ENCODE assay signal across 33 mouse cellular contexts in genomic region chr2:103425456-103426063, GRCm38 (mm10). TPM values are rescaled to one million over a fixed set of nuclear protein-coding genes. Genes with fewer than 3 reads are reported as not detected.
DNase-seq lines count a peak whose midpoint lies in the region; ATAC-seq and TF ChIP-seq lines count a peak whose summit lies in the region.
"Had no signal": no experiment of that assay in that cellular context is flagged by ENCODE, and none has a peak within 500 bp of the region (broad histone marks: within the 10 kb centered on the region; RNA-seq: fewer than 3 reads in every experiment).

No protein-coding gene starts in this region.

- no peak; the same call in 1 of the 2 replicates for TF ChIP-seq EP300 in lung, postnatal 0 days (IDR thresholded peaks at IDR 0.05)

- WGBS in lung, postnatal 0 days, result 26% methylated on average over 11 of the region's 11 CpGs
- WGBS in midbrain, embryonic 13.5 days, result 88% methylated on average over 11 of the region's 11 CpGs

- TF ChIP-seq CTCF in left cerebral cortex, adult 2 months (IDR thresholded peaks at IDR 0.05), result no peak
- TF ChIP-seq CTCF in lung, postnatal 0 days (IDR thresholded peaks at IDR 0.05), result no peak

- peak; percentile 8 to 16 for DNase-seq in left cerebral cortex, postnatal 36 days (ENCODE audit: low spot score in 2 of 2)
- no peak for DNase-seq in left cerebral cortex, adult 2 months (ENCODE audit: extremely low spot score in 1 of 2, low spot score in 2 of 2)
- peak; percentile 65 to 81 for DNase-seq in lung, adult 18-20 months
- peak; percentile 87 for DNase-seq in lung, postnatal 0 days (ENCODE audit: low spot score)
- DNase-seq in lung, postnatal 4 days, result peak; percentile 48 to 65
- DNase-seq: adrenal gland, postnatal 25 days; cerebellum, adult 18-20 months; cerebellum, postnatal 10 days; gastrocnemius, postnatal 25 days; heart, adult 18-20 months; heart, postnatal 36 days; kidney, adult 9 months; kidney, postnatal 10 days; layer of hippocampus, adult 9-11 months; liver, postnatal 0 days; retina, postnatal 1 day had no signal

- no peaks in the 10 kb centered on the region for H3K27me3 ChIP-seq in lung, postnatal 0 days (replicated peaks; ENCODE audit: insufficient read depth, low read length)
- no peaks in the 10 kb centered on the region for H3K27me3 ChIP-seq in midbrain, embryonic 13.5 days
- H3K27me3 ChIP-seq: embryonic facial prominence, embryonic 15.5 days; hindbrain, embryonic 12.5 days; intestine, embryonic 15.5 days; midbrain, embryonic 12.5 days; neural tube, embryonic 15.5 days had no signal

- peak overlapping the region; percentile 44 for H3K4me2 ChIP-seq in lung, postnatal 0 days (replicated peaks; ENCODE audit: low read depth, low read length)
- H3K4me2 ChIP-seq in midbrain, embryonic 13.5 days (replicated peaks), result no peak overlapping the region
- H3K4me2 ChIP-seq: embryonic facial prominence, embryonic 15.5 days; forebrain, embryonic 12.5 days; heart, embryonic 11.5 days; hindbrain, embryonic 12.5 days; intestine, embryonic 15.5 days; liver, embryonic 12.5 days; midbrain, embryonic 12.5 days; neural tube, embryonic 15.5 days had no signal

- no peaks in the 10 kb centered on the region for H3K4me1 ChIP-seq in lung, postnatal 0 days (ENCODE audit: insufficient read depth, low read depth, low read length)
- peaks cover 19% of the 10 kb centered on the region for H3K4me1 ChIP-seq in midbrain, embryonic 13.5 days (replicated peaks)
- H3K4me1 ChIP-seq: liver, embryonic 12.5 days; megakaryocyte, embryonic 14.5 days had no signal

- H3K9me3 ChIP-seq in lung, postnatal 0 days (ENCODE audit: low read length), result no peaks in the 10 kb centered on the region
- no peaks in the 10 kb centered on the region for H3K9me3 ChIP-seq in midbrain, embryonic 13.5 days
- H3K9me3 ChIP-seq: embryonic facial prominence, embryonic 15.5 days; forebrain, embryonic 12.5 days; hindbrain, embryonic 12.5 days; intestine, embryonic 15.5 days; liver, embryonic 12.5 days; megakaryocyte, embryonic 14.5 days; midbrain, embryonic 12.5 days; neural tube, embryonic 15.5 days had no signal

- H3K9ac ChIP-seq in lung, postnatal 0 days (replicated peaks; ENCODE audit: low read depth), result no peak overlapping the region
- H3K9ac ChIP-seq in midbrain, embryonic 13.5 days (replicated peaks), result no peak overlapping the region
- H3K9ac ChIP-seq: embryonic facial prominence, embryonic 15.5 days; forebrain, embryonic 12.5 days; hindbrain, embryonic 12.5 days; intestine, embryonic 15.5 days; liver, embryonic 12.5 days; liver, postnatal 0 days; midbrain, embryonic 12.5 days; neural tube, embryonic 15.5 days had no signal

- no peaks in the 10 kb centered on the region for H3K36me3 ChIP-seq in lung, postnatal 0 days (ENCODE audit: insufficient read depth, low read length)
- no peaks in the 10 kb centered on the region for H3K36me3 ChIP-seq in midbrain, embryonic 13.5 days
- H3K36me3 ChIP-seq: embryonic facial prominence, embryonic 15.5 days; forebrain, embryonic 12.5 days; hindbrain, embryonic 12.5 days; intestine, embryonic 15.5 days; liver, embryonic 12.5 days; midbrain, embryonic 12.5 days; neural tube, embryonic 15.5 days had no signal

- intact Hi-C loops in left cerebral cortex, postnatal 36 days (cut with DNase I), result no loop called here
- intact Hi-C loops in left cerebral cortex, adult 2 months (cut with DNase I), result no loop called here

- ATAC-seq in lung, postnatal 0 days, result peak; percentile 72
- ATAC-seq in midbrain, embryonic 13.5 days, result no peak
- no peak for ATAC-seq in CD4-positive, CD25-positive, alpha-beta regulatory T cell, adult 4 months
- ATAC-seq: liver, embryonic 12.5 days; liver, postnatal 0 days had no signal

- no peak overlapping the region for H3K27ac ChIP-seq in left cerebral cortex, adult 2 months
- H3K27ac ChIP-seq in lung, postnatal 0 days (ENCODE audit: low read length), result peak overlapping the region; percentile 40
- no peak overlapping the region for H3K27ac ChIP-seq in midbrain, embryonic 13.5 days
- H3K27ac ChIP-seq: embryonic facial prominence, embryonic 15.5 days; forebrain, embryonic 12.5 days; hindbrain, embryonic 12.5 days; hindbrain, postnatal 0 days; intestine, embryonic 15.5 days; liver, embryonic 12.5 days; midbrain, embryonic 12.5 days; neural tube, embryonic 15.5 days had no signal

- no peak overlapping the region for H3K4me3 ChIP-seq in left cerebral cortex, adult 2 months
- H3K4me3 ChIP-seq in lung, postnatal 0 days (ENCODE audit: low read depth, low read length), result peak overlapping the region; percentile 25; the same call in 1 of the 2 replicates
- H3K4me3 ChIP-seq in midbrain, embryonic 13.5 days (replicated peaks), result no peak overlapping the region
- H3K4me3 ChIP-seq: forebrain, embryonic 12.5 days; hindbrain, embryonic 12.5 days; intestine, embryonic 15.5 days; liver, embryonic 12.5 days; megakaryocyte, embryonic 14.5 days; midbrain, embryonic 12.5 days; neural tube, embryonic 15.5 days had no signal

RNA-seq across cellular contexts. Expression of gene Elf5, which starts 14.1 kb away (rescaled TPM):
- 1 to 10 TPM in 1 of 2 experiments, under 1 TPM in 1; 0.72 to 1.2 TPM for total RNA-seq in left cerebral cortex, postnatal 36 days (2021)
- total RNA-seq in left cerebral cortex, adult 2 months (2021), result 1 to 10 TPM in 1 of 2 experiments, under 1 TPM in 1; 0.79 to 1.1 TPM
- 9.9 and 14.5 TPM in 2 replicates for polyA plus RNA-seq in lung, postnatal 0 days (2015; fragmentation: Nextera tagmentation; extraction: Ambion mirVana)
- not detected in 2 replicates for polyA plus RNA-seq in midbrain, embryonic 13.5 days (2015; fragmentation: Nextera tagmentation; extraction: Ambion mirVana)
- polyA plus RNA-seq in CD4-positive, CD25-positive, alpha-beta regulatory T cell, adult 4 months (2017; shearing (Covaris generic)), result not detected
- total RNA-seq: adrenal gland, adult 18-20 months; adrenal gland, postnatal 25 days; common myeloid progenitor, adult 5-6 weeks; gastrocnemius, postnatal 25 days; heart, adult 18-20 months; heart, postnatal 36 days; hindbrain, postnatal 0 days; monocyte, adult 5-6 weeks had no signal
- polyA plus RNA-seq: heart, embryonic 11.5 days; hindbrain, embryonic 12.5 days; hindbrain, postnatal 0 days; liver, embryonic 12.5 days; liver, postnatal 0 days; neural tube, embryonic 15.5 days; spleen, adult 2 months; testis, adult 2 months had no signal

RNA-seq across cellular contexts. Expression of gene Cat, which starts 59.4 kb away (rescaled TPM):
- 10 to 100 TPM; 40.2 to 51.7 TPM for total RNA-seq in left cerebral cortex, postnatal 36 days (2021)
- total RNA-seq in left cerebral cortex, adult 2 months (2021), result 10 to 100 TPM; 42.5 to 46.9 TPM
- polyA plus RNA-seq in lung, postnatal 0 days (2015; fragmentation: Nextera tagmentation; extraction: Ambion mirVana), result 91.9 and 98.4 TPM in 2 replicates
- 80.8 and 81.4 TPM in 2 replicates for polyA plus RNA-seq in midbrain, embryonic 13.5 days (2015; fragmentation: Nextera tagmentation; extraction: Ambion mirVana)
- polyA plus RNA-seq in CD4-positive, CD25-positive, alpha-beta regulatory T cell, adult 4 months (2017; shearing (Covaris generic)), result 100 to 1,000 TPM in 1 of 2 experiments, 10 to 100 TPM in 1; 98.4 to 104 TPM

Comparison
In these comparisons a context has a peak if more than half of its experiments do, and no peak if none do; other contexts are left out.
1. DNase-seq: peak in left cerebral cortex, postnatal 36 days (2 of 2), lung, adult 18-20 months (2 of 2), lung, postnatal 0 days (single experiment) and lung, postnatal 4 days (2 of 2); none in left cerebral cortex, adult 2 months (0 of 2).
2. RNA of gene Elf5, which starts 14.1 kb away (polyA plus RNA-seq): 9.9 to 14.5 TPM in lung, postnatal 0 days; not detected in CD4-positive, CD25-positive, alpha-beta regulatory T cell, adult 4 months and not detected in midbrain, embryonic 13.5 days; every median in the first group is over 10 times any median in the second.